Mouse (Mus musculus) C2C12 (cell line): ENCODE measurements around the gene Papss2.

ENCODE experiments used
- CTCF ChIP-seq: IDR thresholded peaks from one replicate; pipeline ENCODE4 v1.5.1; 2011; ENCODE audit not compliant: control insufficient read depth, insufficient read depth, insufficient read length
- MYOG ChIP-seq: IDR thresholded peaks from one replicate; pipeline ENCODE4 v1.6.1; 2011; ENCODE audit not compliant: control insufficient read depth, insufficient read length; ENCODE audit errors: extremely low read depth

- TF ChIP-seq MYOG (no peak), CTCF (no peak)
Observed at GRCm38 (mm10) chr19:32628572-32629132, 33.1 kb downstream of the Papss2 start.
